Mouse (Mus musculus) stomach, adult 2 months (tissue): ENCODE data around the gene Ikbke. TPM values are rescaled to one million over a fixed set of nuclear protein-coding genes. Genes with fewer than 3 reads are reported as not detected.

Source experiments
- polyA plus RNA-seq: library from polyadenylated mRNA; depleted of rRNA; stranded (reverse); fragments of >200 nt; gene quantifications from 2 replicates; pipeline ENCODE4 v1.2.3, GENCODE M21; 2012; rRNA removed

The Ikbke gene
- polyA plus RNA-seq, result 5.3 TPM in 2 replicates

GRCm38 (mm10) chr1:131279456-131279776 is at the start of gene Ikbke:
TSS of gene Ikbke (minus strand) at chr1:131279606.

GRCm38 (mm10) chr1:131245089-131245856 is 34.1 kb downstream of the Ikbke start, which contains the start of gene Rassf5:
TSS of gene Rassf5 (minus strand) at chr1:131245258.

Other genes starting within 250 kb of the Ikbke start
- gene Mapkapk2, start 181.8 kb downstream of the Ikbke start, polyA plus RNA-seq, result 37.5 and 45.8 TPM in 2 replicates
- 0.08 and 0.18 TPM in 2 replicates for gene Dyrk3, start 141.3 kb downstream of the Ikbke start, polyA plus RNA-seq
- gene Eif2d, start 126.4 kb downstream of the Ikbke start, polyA plus RNA-seq, result 11.4 and 13.4 TPM in 2 replicates
- gene Rassf5, start 34.3 kb downstream of the Ikbke start, polyA plus RNA-seq, result 11.3 and 26.8 TPM in 2 replicates
- gene Srgap2, start 247.7 kb upstream of the Ikbke start, polyA plus RNA-seq, result 4.8 and 7.1 TPM in 2 replicates
- 0.05 TPM in 1 of 2 replicates, not detected in the other for gene Fam72a, start 248.3 kb upstream of the Ikbke start, polyA plus RNA-seq